Mouse (Mus musculus): ENCODE data around the gene Slc45a2.

Slc45a2 gene

DNA sequence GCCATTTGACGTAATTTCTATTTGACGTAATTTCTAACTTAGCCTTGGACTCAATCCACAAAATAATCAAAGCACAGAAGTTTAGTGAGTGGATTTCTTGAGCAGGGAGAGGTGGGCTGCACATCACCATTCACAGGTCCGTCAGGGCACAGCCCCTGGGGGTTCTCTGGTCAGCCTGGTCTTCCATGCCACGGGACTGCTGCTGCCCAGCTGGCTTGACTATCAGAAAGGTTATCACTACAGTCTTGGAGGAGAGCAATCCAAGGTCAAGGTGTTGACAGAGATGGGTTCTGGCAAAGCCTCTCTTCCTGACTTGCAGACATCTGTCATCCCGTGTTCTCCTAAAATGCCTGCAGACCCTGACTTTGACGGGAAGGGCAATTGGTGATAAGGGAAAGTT lies 4.1 kb downstream of the Slc45a2 start:
- no peak for DNase-seq (ENCODE audit: low spot score in 2 of 2)

DNA sequence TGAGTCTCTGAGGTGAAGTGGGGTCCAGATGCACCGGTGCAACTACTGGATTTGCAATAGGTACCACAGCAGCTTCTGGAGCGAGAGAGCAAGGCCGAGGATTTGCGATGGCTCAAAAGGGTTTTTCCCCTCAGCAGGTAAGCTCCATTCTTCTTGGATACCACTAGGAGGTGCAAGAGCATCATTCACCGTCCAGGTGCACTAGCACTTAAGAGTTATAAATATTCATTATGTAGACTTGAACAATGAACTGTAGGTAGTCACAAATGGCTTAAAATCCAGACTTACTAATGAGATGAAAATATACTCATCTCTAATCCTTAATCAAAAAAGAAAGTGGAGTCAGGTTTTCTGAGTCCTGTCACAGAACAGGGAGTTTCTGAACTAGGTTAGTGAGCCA lies 8.2 kb downstream of the Slc45a2 start:
- no peak for DNase-seq (ENCODE audit: low spot score in 2 of 2)

DNA sequence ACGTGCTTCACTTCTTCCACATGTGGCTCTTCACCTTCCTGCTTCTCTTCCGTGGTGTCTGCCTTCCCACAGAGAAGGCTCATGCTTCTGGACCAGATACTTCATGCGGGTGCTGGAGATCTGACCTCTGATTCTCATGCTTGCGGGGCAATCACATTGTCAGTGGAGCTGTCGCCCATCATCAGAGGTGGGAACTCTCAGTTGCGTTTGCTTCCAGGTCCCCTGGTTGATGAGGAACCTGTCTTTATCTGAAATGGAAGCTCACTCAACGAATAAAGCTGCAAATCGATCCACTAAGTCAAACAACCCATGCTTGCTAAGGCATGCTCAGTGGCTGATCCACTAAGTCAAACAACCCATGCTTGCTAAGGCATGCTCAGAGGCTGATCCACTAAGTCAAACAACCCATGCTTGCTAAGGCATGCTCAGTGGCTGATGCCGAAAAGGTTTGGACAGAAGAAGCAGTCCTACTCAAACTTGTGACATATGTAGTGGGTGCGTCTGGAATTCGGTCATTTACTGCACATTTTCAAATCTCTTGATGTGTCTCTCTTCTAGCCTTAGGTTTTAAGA lies 10.5 kb downstream of the Slc45a2 start:
- DNase-seq (ENCODE audit: low spot score in 2 of 2) = no peak

DNA sequence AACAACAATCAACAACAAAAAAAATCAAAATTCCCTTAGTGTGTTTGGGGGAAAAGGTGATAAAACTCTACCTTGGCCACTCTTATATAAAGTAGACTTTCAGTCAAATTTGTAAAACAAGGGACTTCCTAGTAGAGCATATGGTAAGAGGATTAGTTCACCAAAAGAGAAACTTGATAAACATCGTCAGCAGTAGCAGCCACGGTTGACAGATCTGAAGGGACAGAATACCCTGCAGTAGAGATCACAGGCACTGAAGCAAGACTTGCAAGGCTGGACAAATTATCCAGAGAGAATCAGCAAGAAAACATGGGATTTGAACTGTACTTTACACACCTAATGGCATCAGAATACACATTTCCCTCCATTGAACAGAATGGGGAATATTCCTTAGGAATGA lies 14.4 kb downstream of the Slc45a2 start:
- no peak for DNase-seq (ENCODE audit: low spot score in 2 of 2)

DNA sequence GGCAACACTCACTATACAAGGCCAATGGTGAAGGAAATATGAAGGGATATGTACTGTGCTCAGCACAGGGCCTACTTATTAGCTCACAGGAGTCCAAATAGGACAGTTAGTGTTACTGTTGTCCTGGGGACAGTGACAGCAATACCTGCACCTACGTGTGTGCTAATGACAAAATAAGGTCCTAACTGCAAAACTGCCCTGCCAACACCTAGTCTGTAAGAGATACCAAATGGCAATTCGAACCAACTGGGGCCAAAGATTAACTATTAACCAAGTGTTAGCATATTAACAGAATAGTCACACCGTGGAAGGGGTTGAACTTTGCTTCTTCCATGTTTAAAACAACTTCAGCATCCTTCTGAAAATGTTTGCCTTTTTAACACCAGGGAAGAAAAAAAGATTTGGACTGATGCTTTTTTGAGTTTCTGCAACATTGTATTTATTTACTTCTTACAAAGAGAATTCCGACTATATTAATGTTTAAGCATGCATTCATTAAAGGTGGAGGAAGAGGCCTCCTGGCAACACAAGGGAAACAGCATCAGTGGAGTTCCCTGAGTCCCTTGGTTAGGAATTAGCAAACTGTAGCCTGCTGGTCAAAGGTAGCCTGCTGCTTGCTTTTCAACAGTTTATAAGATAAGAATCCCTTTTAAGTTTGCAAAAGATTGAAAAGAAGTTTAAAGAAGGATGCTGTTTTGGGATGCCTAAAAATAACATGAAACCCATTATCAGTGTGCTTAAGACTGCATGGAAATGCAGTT lies 26.5 kb downstream of the Slc45a2 start:
- no peak for DNase-seq (ENCODE audit: low spot score in 2 of 2)

DNA sequence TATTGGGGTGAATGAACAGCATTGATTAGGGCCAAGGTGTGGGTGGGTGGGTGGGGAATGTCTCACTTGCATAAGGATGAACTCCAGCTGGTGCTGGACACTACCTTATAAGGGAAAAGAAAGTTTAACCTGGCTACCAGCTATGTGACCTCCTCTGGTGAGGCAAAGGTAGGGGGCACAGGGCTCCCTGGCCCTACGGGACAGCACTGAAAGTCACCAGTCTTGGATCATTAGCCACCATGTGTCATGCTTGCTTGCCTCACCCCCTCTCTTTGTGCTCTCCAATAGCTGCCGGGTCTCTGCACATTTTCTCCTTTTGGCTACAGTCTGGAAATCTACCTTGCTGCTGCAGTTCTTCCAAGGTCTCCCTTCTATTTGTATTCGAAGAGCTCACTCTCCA lies 29.7 kb downstream of the Slc45a2 start:
- DNase-seq (ENCODE audit: low spot score in 2 of 2) = no peak

DNA sequence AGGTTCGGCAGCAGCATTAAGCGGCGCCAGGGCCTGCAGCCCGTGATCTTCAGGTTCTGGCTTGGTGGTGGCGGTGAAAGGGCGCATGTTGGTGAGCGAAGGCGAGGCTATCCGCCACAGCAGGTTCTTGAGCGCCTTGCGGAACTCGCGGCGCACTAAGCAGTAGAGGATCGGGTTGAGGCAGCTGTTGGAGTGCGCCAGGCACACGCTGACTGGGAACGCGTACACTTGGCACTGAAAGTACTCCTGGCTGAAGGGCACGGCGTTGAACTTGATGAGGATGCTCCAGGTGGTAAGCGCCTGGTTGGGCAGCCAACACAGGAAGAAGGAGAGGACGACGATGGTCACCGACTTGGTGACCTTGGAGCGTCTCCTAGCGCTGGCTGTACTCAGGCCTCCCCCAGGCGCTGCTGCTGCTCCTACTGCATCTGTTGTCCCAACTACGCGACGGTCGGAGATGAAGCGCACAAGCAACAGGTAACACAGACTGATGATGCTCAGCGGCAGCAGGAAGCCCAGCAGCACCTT lies 35.5 kb downstream of the Slc45a2 start:
- peak; percentile 29 to 31 for DNase-seq (ENCODE audit: low spot score in 2 of 2)

DNA sequence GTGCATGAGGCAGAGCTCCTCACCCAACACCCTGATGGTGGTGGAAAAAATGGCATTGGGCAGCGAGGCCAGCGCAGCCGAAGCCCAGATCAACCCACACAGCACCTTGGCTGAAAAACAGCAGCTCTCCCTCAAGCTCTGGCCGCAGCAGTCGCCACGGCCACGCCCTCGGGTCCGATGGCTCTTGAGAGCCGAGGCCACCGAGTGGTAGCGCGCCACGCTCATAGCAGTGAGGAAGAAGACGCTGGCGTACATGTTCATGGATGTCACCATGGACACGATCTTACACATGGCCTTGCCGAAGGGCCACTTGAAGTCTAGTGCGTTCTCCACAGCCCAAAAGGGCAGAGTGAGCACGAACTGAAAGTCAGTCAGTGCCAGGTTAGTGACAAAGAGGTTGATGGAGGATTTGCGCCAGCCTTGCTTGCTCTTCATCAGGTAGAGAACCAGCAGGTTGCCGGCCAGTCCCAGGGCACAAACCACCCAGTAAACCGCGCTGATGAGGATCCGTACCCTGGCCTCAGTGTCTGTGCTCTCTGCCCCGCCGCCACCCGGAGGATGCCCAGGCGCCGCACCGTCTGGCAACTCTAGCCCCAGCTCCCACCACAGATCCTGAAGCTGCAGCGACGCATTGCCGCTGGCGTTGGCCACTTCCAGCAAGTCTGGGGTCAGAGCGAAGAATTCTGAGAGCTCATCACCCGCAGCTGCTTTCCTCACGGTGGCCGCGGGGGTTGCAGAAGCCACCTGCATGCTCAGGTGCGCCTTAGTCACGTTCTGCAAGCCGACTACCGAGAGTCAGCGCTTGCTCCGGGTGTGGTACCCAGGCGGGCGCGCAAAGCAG lies 36.2 kb downstream of the Slc45a2 start:
- peak in 1 of 2 experiments; percentile 33 for DNase-seq (ENCODE audit: low spot score in 2 of 2)

DNA sequence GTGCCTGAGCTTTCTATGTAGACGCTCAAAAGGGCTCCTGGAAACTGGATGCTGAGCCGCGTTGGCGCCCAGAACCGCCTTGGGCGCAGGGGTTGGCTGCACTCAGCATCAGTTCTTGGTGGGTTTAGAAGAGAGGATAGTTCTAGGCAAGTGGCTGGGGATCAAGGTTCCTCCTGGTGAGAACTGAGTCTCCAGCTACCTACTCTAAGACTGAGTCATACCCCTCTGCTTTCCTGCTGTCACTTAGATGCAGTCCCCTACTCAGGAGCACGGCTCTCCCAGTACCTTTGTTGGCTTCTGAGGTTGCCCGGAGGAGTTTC lies 36.8 kb downstream of the Slc45a2 start:
- peak in 1 of 2 experiments; percentile 23 for DNase-seq (ENCODE audit: low spot score in 2 of 2)

DNA sequence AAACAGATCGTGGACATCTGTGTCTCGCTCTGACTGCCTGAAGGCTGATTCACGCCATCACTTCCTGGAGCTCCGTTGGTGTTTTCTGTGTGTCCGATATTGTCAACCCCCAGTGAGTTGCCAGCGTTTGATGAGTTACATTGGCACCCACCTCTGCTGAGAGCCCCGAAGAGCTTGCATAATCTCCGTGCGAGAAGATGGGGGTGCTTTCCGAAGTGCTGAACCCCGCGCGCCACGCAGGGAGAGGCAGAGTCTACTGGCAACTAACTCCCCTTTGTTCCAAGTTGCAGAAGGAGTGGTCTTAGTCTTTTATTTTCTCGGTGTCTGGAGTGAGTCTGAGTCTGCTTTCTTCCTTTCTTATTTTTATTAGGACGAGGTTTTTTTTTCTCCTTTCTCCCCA lies 37.2 kb downstream of the Slc45a2 start, which contains the start of gene Rxfp3:
Gene Rxfp3, minus strand, starts transcription at position 281 of the 400 bp plus-strand sequence.
- peak in 1 of 2 experiments; percentile 24 for DNase-seq (ENCODE audit: low spot score in 2 of 2)

DNA sequence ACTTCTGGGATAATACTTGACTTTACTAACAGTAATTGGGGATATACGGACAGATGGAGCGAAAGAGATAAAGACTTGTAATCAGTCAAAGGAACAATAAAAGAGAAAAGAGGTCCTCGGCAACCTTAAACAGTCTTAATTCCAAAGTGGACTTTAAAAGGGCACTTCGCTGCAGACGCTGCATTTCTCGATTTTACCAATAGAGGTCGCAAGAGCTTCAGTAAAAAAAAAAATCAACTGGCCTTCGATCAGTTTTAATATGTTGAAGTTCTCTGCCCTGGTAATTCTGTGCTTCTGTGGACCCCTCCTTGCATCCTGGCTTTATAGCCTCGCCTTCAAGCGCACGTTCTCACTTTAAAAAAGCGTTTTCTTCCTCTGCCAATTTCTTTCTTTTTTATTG lies 38.0 kb downstream of the Slc45a2 start:
- peak in 1 of 2 experiments; percentile 53 for DNase-seq (ENCODE audit: low spot score in 2 of 2)

DNA sequence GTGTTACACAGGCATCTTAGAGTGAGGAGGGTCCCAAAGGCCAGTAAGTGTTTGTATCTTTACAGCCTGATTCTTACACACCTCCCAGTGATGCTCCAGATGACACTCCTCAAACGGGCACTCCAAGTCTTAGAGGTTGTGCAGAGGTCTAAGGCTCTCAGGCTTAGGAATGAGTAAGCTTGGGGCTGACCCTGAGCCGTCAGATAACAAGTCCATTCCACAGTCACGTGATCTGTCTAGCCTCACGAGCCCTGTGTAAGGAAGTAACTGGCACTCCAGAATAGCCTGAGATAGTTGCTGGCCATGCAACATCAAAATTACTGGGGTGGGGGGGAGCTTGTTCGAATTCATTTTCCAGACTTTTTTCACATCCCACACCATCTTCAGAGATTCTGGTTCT lies 39.5 kb downstream of the Slc45a2 start:
- no peak for DNase-seq (ENCODE audit: low spot score in 2 of 2)

DNA sequence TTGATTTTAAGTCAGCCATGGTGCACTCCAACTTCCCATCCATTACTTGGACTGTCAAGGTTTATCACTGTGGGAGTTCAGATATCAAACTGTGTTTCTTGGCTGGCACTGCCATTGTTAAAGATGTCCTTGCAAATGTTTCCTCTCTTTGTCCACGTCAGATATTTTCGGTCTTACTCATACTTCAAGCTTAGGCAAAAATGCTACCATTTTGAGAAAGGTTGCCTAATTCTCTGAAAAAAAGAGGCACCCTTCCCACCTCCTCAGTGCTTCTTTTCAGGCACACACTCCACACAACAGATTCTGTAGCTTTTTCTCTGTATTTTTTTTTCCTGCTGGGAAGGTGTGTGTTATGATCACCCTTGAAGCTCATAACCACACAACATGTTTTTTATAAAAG lies 40.7 kb downstream of the Slc45a2 start:
- DNase-seq (ENCODE audit: low spot score in 2 of 2) = no peak

DNA sequence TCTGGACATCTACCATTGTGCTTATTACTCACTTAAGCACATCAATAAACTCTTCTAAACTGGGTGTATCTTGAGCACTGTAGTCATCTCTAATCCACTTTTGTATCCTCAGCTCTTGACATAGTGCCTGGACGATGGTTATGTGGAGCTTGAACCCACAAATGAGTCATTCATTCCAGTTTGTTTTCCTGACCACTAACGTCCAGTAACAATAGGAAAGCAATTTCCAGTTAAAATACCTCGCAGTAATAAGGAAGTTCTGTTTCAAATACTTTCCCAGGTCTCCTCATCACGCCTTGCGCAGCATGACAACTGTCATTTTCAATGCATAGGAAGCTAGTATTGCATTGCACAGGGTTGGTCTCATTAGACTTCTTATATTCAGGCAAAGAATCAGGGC lies 42.3 kb downstream of the Slc45a2 start:
- no peak for DNase-seq (ENCODE audit: low spot score in 2 of 2)

DNA sequence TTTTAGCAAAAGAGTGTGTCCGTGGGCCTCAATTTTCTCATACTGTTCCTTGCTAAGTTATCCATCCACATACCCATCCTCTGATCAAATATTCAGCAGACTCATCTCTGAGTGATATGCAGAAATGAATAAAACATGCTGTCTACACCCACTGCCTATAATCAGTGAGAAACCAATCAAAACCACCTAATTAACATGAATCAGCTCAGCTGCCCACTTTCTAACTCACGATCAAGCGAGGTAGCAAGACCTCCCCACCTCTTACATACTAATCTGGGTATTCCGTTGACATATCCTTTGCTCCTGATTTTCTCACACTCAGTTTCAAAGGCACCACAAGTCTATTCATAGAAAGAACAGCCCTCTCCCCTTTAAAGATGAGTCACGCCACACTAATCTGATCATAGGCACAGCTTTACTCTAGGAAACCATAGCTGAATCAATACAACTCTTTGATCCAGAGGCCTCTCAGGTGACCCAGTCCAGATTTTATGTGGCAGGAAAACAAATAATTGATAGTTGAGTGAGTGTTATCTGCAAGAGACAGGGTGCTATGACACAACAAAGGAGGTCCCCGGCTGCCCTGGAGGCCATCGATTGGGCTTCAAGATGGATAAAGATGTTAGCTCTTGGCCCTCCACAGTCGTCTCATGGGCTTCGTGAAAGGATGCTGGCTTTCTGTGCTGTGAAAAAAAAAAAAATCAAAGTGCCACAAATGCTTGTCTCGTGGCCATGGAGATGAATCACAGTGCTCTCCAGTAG lies 53.3 kb downstream of the Slc45a2 start:
- peak in 1 of 2 experiments; percentile 11 for DNase-seq (ENCODE audit: low spot score in 2 of 2)

DNA sequence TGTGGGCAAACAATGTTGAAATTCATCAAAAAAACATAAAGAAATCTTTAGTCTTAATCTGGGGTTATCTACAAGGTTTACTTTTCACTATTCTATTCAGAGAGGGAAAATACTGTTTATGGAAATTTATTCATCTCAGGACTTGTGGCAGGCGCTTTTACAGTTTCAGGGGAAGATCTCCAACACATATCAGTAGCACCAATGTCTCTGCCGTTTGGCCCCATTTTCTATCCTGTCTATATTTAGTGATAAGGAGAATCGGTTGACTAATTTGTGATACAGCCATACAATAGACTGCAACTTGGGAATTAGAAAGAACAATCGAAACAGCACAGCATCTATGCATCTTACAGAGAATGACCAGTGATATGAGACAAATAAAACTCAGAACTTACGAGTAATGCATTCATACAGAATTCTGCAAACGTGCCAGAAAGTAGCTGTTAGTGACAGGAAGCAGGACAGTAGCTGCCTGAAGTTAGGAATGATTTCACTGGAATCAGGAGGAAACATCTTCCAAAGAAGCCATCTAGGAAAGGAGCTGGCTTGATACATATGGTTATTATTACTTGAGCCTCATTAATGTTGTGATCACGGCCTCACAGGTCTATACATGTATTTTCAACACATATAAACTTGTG lies 54.0 kb downstream of the Slc45a2 start:
- peak in 1 of 2 experiments; percentile 3 for DNase-seq (ENCODE audit: low spot score in 2 of 2)

DNA sequence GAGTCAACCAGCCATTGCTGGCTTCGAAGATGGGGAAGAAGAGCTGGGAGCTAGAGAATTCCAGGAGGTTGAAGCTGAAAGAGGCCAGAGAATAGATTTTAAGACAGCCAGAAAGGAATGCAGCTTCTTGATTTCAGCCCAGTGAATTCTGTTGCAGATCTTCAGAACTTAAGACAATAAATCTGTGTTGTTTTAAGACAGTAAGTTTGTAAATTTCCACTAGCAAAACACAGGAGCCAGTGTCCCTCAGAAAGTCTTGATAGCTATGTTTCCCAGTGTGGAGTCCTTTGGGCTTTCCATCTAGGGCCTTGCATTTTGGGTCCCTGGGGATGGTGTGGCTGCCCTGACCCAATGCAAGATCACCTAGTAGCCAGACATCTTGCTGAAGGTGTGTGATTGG lies 62.4 kb downstream of the Slc45a2 start:
- DNase-seq (ENCODE audit: low spot score in 2 of 2) = peak in 1 of 2 experiments; percentile 12

DNA sequence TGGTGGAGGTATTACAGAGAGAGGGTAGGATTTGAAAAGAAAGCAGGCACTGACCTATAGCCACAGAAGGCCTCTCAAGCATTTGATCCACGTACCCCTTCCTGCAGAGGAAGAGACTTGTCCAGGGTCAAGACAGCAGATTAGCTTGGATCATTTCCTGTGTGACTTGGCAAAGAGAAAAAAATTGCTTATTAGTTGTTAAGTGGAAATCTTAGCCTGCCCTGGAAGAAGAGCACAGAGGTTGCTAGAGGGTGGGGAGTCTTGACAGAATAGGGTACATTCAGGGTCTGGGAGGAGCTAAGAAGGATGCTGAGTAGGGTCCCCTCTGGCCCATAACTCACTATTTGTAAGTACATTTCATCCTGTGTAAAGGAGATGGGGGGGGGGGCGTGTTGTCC lies 63.6 kb downstream of the Slc45a2 start:
- DNase-seq (ENCODE audit: low spot score in 2 of 2) = no peak

DNA sequence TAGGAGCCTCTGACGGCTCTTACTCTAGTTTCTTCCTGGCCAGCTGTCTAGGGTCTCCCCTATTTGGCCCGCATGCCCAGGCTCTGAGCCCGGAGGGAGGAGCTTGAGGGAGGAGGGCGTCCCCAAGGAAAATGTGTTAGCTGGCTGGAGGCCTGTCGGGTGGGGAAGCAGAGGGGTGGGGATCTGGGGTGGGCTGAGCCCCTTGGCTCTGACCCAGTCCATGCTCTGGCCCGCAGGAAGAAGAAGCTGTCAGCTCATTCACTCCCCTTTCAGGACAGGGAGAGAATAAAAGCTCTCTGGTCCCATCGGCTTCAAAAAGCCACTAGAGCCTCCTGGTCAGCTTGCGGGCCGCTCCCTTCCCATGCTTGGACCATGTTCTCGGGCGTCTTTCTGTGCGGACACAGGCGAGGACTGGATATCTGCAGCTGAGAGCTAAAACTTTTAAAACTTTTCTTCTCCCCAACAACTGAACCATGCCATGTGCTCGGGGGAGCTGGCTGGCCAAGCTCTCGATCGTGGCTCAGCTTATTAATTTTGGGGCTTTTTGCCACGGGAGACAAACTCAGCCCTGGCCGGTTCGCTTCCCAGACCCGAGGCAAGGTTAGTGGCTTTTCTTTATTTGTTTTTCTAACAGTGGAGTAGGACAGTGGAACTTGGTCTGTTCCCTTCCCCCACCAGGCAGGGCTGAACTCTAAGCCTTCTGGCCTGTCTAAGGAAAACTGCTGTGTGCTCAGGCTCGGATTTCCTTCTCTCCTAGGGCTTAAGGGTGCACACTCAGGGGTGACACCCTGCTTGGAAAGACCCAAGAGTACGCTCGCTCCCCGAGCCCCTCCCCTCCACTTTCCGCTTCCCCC lies 64.3 kb downstream of the Slc45a2 start, which contains the start of gene Adamts12:
Gene Adamts12, plus strand, starts transcription at position 233 of the 854 bp plus-strand sequence.
- DNase-seq (ENCODE audit: low spot score in 2 of 2) = peak; percentile 31 to 45

DNA sequence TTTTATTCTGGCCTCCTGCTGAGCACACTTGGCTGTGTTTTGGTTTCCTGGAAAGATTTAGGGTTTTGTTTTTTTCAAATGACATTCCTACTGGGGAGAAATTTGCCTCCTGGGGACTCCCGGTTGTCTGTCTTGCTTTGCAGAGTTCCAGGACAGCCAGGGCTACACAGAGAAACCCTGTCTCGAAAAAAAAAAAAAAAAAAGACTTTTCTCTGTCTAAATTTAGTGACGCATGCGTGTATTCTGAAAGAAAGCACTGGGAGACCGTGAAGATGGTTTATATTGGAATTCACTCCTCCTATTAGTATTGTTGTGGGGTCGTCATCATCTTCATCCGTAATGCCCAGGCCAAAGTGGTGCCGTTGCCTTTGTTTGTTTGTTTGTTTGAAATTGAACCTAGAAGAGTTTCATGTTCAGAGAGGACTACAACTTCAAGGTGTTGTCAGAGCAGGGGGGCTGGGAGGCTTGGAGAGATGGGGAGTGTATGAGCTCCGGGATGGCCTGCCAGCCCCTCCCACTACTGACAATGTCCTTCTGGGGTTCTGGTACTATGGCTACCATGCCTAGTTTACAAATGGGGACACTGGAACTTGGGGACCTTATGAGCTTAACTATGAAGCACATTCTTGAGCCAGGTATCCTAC lies 65.1 kb downstream of the Slc45a2 start:
- DNase-seq (ENCODE audit: low spot score in 2 of 2) = no peak

All from right cerebral cortex, postnatal 10 days (tissue).